Mouse (Mus musculus): ENCODE measurements around the gene Slc5a4b.
A peak's percentile ranks its signal among the peaks of the same experiment; 100 is the strongest.
"Not testable (repeated sequence)": the region's sequence is repeated elsewhere in the genome, so short reads cannot be mapped to it uniquely, and the experiment has no call there.

Slc5a4b gene

DNA sequence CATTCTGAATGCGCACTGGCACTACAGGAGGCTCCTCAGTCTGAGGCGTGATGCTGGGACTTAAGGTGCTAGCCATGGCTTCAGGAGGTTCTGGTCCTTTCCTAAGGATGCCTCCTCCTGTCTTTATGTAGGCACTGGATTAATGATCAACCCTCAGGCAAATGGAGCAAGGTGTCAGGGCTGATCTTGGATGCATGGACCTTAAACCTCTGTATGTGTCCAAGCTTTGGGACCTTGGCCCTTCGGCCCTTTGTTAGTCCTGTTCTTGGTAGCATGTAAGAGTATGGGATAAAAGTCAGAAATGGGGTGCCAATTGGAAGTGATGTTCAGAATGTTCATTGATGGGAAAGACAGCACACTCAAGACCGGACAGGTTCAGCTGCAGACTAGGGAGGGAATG, at the start of gene Slc5a4b:
Gene Slc5a4b (minus strand): TSS at position 101 of the 400 bp plus-strand sequence.
- DNase-seq (ENCODE audit: low read depth, low spot score) = no peak

DNA sequence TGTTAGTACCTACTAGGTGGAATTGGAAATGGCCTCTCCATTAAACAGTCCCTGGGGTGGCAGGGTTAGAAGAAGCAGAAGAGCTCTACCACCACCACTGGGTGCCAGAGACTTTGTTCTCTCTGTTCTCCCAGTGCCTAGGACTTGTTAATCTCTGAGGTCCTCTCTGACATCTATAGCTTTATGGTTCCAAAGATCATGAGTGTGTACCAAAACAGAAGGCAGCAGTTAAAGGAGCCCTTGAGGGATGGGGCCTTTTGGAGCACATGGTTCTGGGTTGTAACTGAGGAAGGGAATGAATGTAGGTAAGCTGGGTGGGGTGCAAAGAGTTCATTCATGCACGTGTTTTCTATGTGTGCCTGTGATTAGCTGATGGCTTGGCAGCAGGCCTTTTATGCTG, 47.2 kb upstream of the Slc5a4b start:
- no peak for DNase-seq (ENCODE audit: low read depth, low spot score)

DNA sequence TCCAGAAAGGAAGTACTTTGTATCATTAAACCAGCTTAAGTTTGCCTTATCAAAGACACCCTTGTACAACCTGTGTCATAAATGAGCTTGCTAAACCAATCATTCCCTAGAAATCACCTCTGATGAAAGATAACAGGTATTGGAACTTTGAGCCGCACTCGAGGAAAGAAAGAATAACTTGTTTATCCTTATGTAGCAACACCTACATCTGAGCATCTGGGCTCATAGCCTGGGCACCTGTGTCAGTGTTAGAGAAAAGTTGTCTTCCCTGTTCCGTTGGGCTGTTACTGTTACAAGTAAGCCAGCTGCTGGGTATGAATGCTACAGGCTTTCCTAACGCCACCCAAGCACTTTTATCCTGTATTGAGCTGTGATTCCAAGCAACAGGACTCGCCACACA, 46.8 kb upstream of the Slc5a4b start:
- DNase-seq (ENCODE audit: low read depth, low spot score) = no peak

DNA sequence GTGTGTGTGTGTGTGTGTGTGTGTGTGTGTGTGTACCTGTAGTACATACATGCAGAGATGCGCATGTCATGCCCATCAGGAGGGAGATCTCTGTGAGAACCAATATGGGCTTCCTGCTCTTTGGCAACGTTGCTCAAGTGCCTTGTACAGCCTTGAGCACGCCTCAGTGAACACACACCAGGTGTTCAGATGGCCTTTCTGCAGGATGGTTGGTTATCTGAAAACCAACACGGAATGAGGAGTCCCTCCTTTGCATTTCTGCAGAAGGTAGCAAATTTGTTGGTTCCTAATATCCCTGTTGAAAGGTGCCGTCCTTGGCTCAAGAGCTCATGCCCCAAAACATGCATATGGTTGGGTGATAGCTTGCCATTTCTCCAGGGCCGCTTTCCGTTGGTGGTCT, 45.1 kb upstream of the Slc5a4b start:
- no peak for DNase-seq (ENCODE audit: low read depth, low spot score)

DNA sequence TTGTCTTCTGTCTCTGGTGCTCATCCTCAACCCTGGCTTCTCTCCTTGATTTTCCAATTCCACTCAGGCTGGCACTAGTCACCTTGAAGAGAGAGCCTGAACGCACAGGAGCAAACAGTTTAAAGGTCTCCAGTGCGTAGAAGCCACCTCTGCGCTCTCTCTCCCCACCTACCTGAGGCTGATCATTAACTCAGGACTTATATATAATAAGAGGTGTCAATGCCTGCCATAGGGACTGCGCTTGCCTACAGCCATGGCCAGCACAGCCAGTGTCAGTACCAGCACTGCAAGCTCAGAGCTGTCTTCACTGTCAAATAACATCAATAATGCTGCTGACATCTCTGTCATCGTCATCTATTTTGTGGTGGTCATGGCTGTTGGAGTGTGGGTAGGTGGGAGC, 36.5 kb upstream of the Slc5a4b start, which contains the start of gene Slc5a4a:
Gene Slc5a4a (plus strand): TSS at position 174 of the 400 bp plus-strand sequence.
- no peak for DNase-seq (ENCODE audit: low read depth, low spot score)

DNA sequence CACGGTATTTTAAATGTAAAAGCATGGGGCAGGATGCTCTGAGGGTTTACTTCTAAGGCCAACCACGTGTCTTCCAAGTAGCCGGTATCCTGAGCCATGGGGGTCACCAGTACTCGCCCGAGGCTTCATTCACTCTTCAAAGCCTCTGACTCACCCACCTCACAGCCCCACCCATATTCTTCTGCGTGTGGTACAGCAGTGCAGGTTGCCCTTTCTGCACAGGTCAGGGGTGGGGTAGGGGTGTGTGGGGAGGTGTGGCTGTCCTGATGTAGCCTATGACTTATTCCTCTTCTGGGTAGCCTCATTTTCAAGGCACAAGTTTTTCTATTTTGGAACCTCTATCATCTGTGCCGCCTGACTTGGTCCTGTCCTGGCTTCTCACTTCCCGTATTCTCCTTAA, 36.1 kb upstream of the Slc5a4b start:
- peak; percentile 30 for DNase-seq (ENCODE audit: low read depth, low spot score)

DNA sequence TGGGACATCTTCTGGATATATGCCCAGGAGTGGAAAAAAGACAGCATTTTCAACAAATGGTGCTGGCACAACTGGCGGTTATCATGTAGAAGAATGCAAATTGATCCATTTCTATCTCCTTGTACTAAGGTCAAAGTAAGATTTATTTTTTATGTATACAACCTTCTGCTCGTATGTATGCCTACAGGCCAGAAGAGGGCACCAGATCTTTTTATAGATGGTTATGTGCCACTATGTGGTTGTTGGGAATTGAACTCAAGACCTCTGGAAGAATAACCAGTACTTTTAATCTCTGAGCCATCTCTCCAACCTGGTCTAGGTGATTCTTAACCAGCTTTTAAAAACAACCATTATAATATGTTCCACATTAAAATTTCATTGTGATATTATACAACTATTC, 25.6 kb upstream of the Slc5a4b start:
- DNase-seq (ENCODE audit: low read depth, low spot score) = no peak

DNA sequence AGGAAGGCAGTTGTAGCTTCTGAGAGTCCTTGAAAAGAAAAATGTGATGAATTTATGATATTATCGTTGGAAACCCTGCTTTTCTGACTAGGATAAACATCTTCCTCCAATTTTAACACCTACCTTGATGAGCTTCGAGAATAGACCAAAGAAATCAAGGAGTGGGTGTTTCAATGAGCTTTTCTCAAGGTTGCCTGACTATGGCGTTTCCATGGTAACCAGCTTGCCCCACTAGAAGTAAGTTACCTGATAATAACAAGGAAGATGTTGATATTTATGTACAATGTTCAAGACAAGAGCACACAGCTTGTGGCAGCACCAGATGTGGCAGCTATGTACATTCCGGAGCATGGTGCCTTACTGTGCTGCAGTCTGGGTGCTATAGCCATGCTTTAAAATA, 21.7 kb upstream of the Slc5a4b start:
- no peak for DNase-seq (ENCODE audit: low read depth, low spot score)

DNA sequence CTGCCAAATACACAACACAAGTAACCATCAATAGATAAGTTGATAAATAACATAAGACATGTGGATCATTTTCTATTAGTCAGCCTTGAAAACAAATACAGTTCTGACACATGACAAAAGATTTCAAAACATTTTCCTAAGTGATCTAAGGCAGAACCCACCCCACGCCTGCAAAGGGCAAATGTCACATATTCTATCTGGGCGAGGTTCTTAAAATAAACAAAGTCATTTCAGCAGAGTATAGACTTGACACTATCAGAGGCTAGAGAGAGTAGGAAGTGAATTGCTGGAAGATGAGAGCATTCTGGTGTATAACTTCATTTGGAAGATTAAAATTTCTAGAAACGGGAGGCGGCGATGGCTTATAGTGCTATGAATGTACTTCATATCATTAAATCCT, 10.7 kb upstream of the Slc5a4b start:
- no peak for DNase-seq (ENCODE audit: low read depth, low spot score)

DNA sequence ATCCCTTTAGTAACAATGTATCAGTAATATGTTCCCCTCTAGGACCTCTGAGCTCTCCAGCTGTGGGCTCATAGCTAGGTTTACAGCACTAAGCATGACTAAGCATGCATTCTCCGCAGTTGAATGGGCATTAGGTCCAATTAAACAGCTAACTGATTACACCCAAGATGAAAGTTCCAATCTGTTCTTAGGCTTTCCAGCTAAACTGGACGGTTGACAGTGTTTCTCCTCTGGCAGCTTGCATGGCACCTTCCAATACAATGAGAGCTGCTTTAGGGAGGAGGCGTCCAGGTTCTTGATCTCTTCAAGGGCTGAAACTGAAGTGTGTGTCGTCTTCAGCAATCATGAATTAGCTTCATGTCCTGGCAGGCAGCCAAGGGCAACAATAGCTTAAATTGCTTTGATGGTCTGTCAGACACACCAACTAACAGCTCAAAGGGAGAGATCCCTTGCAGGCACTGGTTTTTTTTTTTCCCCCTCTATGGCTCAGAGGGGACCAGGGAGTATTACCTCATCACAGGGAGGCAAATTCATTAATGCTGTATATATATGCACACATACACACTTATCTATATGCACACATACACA, 9.5 kb upstream of the Slc5a4b start:
- no peak for DNase-seq (ENCODE audit: low read depth, low spot score)

DNA sequence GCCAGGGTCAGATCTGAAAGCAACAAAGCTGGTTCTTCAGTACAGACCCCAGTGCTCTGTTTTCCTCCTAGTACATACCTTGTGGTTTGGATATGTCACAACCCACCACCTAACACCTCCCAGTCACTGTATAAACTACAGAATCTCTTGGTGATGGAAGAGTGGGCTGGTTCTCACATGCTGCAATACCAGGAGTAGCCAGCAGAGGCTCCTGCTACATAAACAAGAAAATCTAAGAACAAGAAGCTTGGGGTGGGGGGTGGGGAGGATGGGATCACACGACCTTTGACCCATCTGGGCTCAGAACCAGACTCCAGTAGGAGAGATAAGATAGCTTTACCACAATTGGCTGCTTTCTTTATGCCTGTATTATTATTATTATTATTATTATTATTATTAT, 8.0 kb upstream of the Slc5a4b start:
- DNase-seq (ENCODE audit: low read depth, low spot score) = peak; percentile 87

DNA sequence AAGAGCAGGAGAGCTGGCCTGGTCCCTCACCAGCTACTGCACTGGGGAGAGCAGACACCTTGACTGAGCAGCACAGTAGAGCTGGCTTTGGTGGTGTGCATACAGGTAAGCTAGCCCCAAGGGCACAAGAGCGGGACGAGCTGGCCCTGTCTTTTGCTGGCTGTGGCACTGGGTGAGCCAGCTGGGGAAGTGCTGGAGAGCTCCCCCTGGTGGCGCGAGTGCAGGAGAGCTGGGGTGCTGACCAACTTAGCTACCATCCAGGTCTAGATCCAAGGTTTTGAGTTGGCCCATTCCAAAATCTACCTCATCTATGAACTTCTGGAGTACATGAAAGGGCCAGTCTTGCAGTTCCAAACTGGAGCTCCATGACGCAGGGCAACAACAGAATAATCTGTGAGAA, 7.2 kb upstream of the Slc5a4b start:
- peak; percentile 81 for DNase-seq (ENCODE audit: low read depth, low spot score)

DNA sequence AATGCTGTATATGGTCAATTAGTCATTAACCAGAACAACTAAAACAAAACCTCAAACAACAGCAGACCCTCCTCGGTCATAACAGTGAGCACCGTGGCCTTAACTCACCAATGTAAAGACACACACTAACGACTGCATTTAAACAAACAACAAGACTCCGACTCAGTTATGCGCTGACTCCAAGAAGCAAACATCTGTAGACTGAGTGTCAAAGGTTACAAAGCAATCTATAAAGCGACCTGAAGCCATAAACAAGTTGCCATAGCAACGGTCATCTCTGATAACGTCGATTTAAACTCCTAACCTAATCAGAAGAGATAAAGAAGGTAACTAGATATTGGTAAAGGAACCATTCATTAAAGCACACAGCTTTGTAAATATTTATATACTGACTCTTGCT, 13.4 kb downstream of the Slc5a4b start:
- DNase-seq (ENCODE audit: low read depth, low spot score) = no peak

DNA sequence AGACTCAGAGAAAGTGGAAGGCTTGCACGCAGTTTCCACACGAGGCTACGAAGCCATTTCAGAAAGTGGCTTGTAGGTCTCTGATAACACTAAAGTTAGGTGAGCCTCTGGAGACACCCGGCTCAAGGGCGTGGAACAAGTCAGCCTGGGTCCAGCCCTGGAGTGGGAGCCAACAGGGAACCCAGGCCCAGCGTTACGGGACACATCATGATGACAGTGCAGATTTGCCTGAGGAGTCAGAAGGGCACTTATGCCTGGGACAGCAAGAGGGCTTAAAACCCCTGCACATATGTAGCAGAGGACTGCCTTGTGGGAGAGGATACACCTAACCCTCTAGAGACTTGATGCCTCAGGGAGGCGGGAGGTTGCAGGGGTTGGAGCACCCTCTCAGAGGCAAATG, 14.2 kb downstream of the Slc5a4b start:
- DNase-seq (ENCODE audit: low read depth, low spot score) = peak; percentile 35

DNA sequence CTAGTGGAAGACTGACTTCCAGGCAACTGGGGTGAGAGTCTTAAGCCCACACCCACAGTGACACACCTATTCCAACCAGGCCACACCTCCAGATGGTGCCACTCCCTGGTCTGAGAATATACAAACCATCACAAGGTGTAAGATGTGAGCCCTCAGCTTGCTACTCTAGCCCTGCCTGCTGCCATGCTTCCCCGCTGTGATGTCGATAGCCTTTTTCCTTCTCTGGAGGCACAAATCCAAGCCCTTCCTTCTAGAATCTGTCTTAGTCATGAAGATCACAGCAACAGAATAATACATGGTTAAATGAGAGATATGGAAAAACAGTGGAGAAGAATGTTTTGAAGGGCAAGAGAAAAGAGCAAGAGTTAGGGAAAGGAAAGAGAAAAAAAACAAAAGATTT, 33.8 kb downstream of the Slc5a4b start:
- DNase-seq (ENCODE audit: low read depth, low spot score) = peak; percentile 69

DNA sequence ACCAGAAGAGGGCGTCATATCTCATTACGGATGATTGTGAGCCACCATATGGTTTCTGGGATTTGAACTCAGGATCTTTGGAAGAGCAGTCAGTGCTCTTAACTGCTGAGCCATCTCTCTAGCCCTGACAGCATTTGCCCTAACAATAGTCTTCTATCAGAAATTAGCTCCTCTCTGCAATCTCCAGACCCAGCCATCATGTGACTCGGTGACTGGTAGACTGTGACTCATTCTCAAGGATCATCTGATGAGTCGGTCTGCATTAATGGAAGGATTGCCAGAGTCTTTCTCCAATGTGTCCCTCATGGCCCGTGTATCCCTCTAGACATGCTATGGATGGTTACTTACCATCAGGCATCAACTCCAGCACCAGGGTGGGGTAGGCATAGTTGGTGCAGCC, 38.7 kb downstream of the Slc5a4b start:
- DNase-seq (ENCODE audit: low read depth, low spot score) = not testable (repeated sequence)

DNA sequence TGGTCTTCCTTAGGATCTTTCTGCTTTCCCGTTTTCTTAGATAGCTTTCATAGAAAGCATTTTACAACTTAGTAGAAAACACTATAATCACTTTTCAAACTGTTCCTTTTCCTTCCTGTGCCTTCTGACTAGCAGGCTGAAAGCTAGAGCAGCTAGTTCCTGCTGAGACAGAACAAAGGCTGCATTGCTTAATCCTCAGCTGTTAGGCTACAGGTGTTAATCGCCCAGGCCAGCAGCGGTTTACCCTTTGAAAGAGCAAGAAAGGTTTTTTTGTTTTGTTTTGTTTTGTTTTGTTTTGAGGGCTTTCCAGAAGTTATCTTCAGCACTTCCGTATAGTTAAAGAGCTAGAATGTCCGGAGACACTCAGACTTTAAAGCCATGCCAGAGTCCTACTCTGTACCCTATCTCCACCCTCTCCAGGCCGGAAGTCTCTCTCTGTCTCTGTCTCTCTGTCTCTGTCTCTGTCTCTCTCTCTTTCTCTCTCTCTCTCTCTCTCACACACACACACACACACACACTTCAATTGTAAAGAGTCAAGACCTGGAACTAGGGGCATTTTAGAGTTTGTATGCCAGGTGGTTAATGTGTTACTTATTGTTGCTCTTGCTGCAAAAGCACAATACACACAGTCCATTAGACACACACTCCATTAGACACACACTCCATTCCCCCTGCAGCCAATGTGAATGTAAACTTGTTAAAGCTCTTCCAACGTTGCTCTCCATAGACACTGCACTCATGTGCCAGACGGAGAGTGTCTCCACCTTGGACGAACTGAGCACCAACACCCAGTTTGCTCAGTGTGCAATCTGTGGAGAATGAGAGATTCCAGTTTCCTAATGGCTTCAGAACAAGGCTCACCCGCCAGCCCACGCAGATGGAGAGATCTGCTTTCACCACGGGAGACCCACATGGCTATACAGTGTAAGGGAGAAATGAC, 42.8 kb downstream of the Slc5a4b start:
- DNase-seq (ENCODE audit: low read depth, low spot score) = peak; percentile 91

DNA sequence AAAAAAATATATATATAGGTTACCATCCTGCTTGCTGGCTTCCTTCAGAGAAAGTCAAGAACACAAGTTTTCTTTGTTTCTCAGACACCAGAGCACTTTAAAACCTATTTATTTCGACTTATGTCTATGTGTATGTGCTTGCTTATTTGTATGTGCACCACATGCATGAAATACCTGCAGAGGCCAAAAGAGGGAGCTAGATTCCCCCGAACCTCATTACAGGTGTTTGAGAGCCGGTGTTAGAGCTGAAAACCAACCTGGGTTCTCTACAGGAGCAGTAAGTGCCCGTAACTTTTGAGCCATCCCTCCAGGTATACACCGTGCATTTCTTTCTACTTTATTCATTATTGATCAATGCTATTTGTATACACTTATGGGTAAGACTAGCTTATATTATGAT, 48.3 kb downstream of the Slc5a4b start:
- DNase-seq (ENCODE audit: low read depth, low spot score) = peak; percentile 63

DNA sequence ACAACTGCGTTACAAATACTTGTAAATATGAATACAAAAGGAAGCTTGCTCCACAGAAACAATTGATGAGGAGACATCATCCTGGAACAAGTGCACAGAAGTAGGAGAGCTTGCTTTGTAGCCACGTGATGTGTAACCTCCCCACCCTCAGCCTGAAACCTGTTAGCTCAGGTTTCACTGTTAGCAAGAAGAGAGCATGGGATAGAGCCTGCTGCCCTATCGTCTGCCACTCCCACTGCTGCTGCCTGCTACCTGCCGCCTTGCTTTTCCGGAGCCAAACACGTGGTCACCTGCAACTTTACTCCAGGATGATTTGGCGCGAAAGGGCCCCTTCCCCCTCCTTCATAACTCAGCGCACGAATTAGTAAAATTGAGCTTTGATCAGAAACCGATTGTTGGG, 58.9 kb downstream of the Slc5a4b start:
- no peak for DNase-seq (ENCODE audit: low read depth, low spot score)

DNA sequence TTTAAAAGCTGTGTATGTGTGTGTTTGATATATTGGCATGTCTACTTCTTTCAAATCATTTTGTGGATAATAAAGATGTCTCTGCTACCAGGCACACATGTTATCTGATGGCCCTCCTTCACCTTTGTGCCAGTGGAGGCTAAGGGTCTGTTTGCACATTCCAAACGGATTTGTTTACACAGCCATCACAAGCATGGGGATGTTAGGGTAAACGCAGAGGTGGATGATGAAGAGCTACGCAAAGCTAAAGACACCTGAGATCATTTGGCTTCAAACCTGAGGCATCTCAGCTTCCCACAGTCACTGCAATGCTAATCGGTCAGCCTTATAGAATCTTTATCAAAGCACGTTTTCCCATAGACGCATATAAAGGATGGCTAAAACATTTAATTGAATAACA, 61.8 kb downstream of the Slc5a4b start:
- DNase-seq (ENCODE audit: low read depth, low spot score) = no peak

DNA sequence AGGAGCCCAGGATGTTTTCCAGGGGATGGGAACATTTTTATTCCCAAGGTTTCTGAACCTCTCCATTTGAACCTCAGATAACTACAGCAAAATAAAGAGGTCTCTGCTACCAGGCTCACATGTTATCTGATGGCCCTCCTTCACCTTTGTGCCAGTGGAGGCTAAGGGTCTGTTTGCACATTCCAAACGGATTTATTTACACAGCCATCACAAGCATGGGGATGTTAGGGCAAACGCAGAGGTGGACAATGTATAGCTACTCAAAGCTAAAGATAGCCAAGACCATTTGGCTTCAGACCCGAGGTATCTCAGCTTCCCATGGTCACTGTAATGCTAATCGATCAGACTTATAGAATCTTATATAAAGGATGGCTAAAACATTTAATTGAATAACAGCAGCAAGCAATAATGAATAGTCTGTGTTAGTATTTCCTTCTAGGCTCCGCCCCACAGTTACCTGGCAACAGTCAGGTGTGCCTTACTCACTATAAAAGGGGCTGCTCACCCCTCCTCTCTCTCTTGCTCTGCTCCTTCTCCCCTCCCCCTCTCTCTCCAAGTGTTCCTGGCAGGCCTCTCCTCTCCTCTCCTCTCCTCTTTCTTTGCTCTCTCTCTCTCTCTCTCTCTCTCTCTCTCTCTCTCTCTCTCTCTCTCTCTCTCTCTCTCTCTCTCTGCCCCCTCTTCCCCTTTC, 63.4 kb downstream of the Slc5a4b start:
- peak; percentile 65 for DNase-seq (ENCODE audit: low read depth, low spot score)

DNA sequence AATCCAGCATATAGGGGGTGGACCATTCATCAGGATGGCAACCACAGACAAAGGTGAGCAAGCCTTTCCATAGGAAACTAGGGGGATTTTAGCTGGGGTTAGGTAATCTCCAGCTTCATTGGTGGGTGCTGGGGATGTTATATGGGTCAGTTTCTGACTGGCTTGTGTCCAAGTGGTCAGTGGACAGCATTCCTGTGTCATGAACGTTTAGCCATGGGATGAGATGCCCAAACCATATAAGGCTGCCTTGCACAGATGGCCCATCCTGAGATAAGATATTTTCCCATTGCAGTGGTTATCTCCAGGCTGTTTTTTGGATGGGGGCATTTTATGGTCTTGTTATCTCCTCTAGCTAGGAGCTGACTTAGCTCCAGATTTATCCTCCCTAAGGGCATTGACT, 64.0 kb downstream of the Slc5a4b start:
- DNase-seq (ENCODE audit: low read depth, low spot score) = no peak

DNA sequence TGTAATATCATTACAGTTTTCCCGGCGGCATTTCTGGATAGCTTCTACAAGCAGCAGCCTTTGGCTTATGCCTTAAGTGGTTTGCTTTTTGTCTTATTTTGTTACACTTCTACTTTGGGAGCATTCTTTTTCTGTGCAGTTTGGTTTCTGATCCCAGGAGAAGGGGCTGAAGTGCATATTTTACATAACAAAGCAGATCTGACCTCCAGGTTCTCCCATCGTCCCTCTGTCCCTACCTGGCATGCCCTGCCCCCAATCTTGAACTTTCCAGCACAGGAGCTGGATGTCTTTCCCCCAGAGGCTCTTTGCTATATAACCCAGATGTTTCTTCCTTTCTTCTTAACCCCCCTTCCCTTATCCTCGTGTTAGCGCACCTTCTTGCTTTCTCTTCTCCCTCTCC, 65.4 kb downstream of the Slc5a4b start:
- peak; percentile 88 for DNase-seq (ENCODE audit: low read depth, low spot score)
